Mouse (Mus musculus) MN1 (cell line): ENCODE data around the gene 4930535I16Rik.

ENCODE experiments used
- DNase-seq: peaks from one replicate; pipeline ENCODE4 v3.0.0-alpha.2; 2016; ENCODE audit warnings: low spot score

Gene 4930535I16Rik

DNA sequence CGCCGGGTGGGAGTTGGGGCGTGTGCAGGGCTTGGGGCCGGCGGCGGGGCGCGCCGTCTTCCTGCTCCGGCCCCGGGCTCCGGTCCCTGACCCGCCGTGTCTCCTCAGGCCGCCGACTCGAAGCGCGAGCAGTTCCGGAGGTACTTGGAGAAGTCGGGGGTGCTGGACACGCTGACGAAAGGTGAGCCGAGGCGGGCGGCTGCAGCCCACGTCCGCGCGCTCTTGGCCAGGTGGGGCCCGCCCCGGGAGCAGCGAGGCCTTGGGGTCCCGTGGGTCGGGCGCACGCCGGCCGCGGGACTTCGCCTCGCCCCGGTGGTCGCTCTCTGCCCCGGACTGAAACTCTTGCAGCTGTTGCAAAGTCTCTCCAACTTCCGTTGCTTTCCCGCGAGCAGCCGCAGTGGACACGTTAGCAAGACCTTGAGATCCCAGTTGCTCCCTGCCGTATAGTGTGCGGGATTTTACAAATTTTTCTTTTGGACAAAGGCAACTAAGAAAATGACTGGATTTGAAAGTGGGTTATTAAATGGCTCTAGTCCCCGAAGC lies 12.6 kb downstream of the 4930535I16Rik start:
- no peak for DNase-seq

DNA sequence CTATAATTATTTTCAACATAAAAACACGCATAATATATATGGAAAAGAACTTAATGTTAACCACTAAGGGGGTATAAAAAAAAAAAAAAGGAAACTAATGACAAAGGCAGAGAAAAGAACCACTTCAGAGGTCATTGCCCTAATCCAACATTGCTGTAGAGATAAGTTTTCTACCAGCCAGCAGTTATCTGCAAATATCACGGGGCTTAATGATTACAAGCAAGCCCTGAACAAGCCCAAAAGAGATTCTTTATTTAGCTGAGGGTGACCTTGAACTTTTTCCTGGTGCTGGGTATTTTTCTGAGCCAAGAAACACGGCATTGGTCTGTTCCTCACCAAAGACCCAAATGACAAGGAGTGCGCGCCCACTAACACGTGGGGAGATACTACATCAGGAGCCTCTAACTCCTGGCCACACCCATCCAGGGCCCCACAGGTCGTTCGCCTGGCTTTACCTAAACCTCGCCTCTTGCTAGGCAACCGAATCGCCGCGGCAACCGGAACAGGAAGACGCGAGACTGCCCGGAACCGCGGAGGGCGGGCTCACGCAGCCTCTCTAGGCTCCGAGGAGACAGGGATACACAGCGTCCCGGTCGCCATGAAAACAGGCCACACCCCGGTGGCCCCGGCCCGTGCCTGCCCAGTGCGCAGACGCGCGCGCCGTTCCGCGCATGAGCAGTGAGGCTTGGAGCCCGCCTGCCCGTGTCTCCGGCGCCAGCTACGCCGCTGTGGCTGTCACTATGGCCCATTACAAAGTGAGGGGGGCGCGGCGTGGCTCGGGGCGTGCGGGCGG lies 13.3 kb downstream of the 4930535I16Rik start, which contains the start of gene Mycbp:
TSS of gene Mycbp (plus strand) at position 500 of the 793 bp plus-strand sequence.
- DNase-seq: peak; percentile 96

DNA sequence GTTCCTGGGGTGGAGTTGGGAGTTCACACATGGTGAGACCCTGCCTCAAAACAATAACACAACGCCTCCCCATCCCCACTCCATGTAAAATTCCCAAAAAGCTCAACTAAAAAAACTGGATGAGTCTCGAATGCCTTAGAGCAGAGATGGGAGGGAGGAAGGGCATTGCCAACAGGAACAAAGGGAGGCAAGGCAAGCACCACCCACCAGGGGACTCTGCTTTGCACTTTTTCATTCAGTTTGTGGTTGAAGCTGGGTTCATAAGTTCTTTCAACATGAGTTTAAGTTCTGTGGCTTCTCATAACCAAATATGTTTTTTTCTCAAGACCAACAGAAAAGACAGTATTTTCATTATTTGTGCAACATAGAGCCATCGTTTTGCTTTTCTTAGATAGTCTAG lies 14.4 kb downstream of the 4930535I16Rik start:
- DNase-seq: peak; percentile 12

- peak; percentile 26 for DNase-seq
These were observed 19.1 kb downstream of the 4930535I16Rik start for GRCm38 (mm10) chr4:123898696-123899095.

DNA sequence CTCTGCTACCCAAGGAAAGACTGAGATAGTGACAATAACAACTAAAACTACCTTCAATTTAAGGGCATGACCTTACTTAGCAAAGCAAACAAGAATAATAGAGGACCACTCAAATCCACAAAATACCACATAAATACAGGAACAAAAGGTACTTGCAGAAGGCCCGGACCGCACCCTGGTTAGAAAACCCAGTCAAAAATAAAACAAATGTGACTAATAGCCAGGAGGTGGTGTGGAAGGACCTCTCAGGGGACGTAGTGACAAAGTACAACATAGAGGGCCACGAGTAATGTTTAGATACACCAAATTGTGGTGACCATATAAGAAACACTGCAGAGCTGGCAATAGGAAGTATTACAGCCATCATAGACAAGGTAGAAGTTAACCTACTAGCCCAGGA lies 23.5 kb downstream of the 4930535I16Rik start:
- DNase-seq: no peak

- no peak for DNase-seq
These were observed 24.1 kb downstream of the 4930535I16Rik start for GRCm38 (mm10) chr4:123893726-123894125.
